Mouse (Mus musculus) heart, embryonic 14.5 days (tissue): ENCODE data around the gene Cuta. TPM values are rescaled to one million over a fixed set of nuclear protein-coding genes. Genes with fewer than 3 reads are reported as not detected.
A peak's percentile ranks its signal among the peaks of the same experiment; 100 is the strongest.

ENCODE experiments used
- ATAC-seq: fragments of 200-750 bp; cut with Nextera tagmentation; 2 replicates; pipeline ENCODE4 v1.8.0; 2017; ENCODE audit warnings: low read depth, moderate TSS enrichment; ENCODE audit not compliant: insufficient number of reproducible peaks, insufficient read depth, low FRiP score
- H3K27ac ChIP-seq, 2 experiments: fragments of 200-500 bp in 1 of 2; fragments of 300-500 bp in 1 of 2; sonication (generic) in 1 of 2; replicated peaks in 1 of 2; 2 replicates each; pipeline ENCODE4 v1.5.1; 2012 to 2014; ENCODE audit warnings: low read depth in 2 of 2, low read length in 2 of 2, control low read depth in 1 of 2, mild to moderate bottlenecking in 1 of 2, mixed read lengths in 1 of 2; ENCODE audit not compliant: control insufficient read depth in 1 of 2, insufficient read depth in 1 of 2
- H3K27me3 ChIP-seq: fragments of 300-500 bp; sonication (generic); 2 replicates; pipeline ENCODE4 v1.6.1; 2014; ENCODE audit warnings: mild to moderate bottlenecking, low read length, control low read depth; ENCODE audit not compliant: control insufficient read depth, insufficient read depth
- H3K36me3 ChIP-seq: fragments of 300-500 bp; sonication (generic); 2 replicates; pipeline ENCODE4 v1.6.1; 2014; ENCODE audit warnings: mild to moderate bottlenecking, control low read depth, low read length, mixed read lengths; ENCODE audit not compliant: control insufficient read depth, insufficient read depth
- H3K4me1 ChIP-seq, 2 experiments: fragments of 200-500 bp in 1 of 2; fragments of 300-500 bp in 1 of 2; sonication (generic) in 1 of 2; 2 replicates each; pipeline ENCODE4 v1.6.1; 2012 to 2014; ENCODE audit warnings: low read length in 2 of 2, control low read depth in 1 of 2, mixed read lengths in 1 of 2; ENCODE audit not compliant: control insufficient read depth in 2 of 2, insufficient read depth in 2 of 2
- H3K4me2 ChIP-seq: fragments of 300-500 bp; sonication (generic); 2 replicates; pipeline ENCODE4 v1.6.1; 2014; ENCODE audit warnings: mild to moderate bottlenecking, low read length
- H3K4me3 ChIP-seq, 2 experiments: fragments of 200-500 bp in 1 of 2; fragments of 300-500 bp in 1 of 2; sonication (generic) in 1 of 2; 2 replicates each; pipeline ENCODE4 v1.5.1; 2012 to 2014; ENCODE audit warnings: low read length in 2 of 2, mild to moderate bottlenecking in 2 of 2, control low read depth in 1 of 2, low read depth in 1 of 2, moderate library complexity in 1 of 2; ENCODE audit not compliant: control insufficient read depth in 1 of 2, insufficient read depth in 1 of 2
- H3K9ac ChIP-seq: fragments of 300-500 bp; sonication (generic); 2 replicates; pipeline ENCODE4 v1.6.1; 2014; ENCODE audit warnings: mild to moderate bottlenecking, low read length
- H3K9me3 ChIP-seq: fragments of 300-500 bp; sonication (generic); 2 replicates; pipeline ENCODE4 v1.6.1; 2016; ENCODE audit warnings: low read length, control low read depth; ENCODE audit not compliant: control insufficient read depth
- WGBS: fragments of 180-500 bp; shearing (Covaris S2); extraction: QIAGEN DNeasy Blood & Tissue Kit; methylation state at CpG from one replicate; pipeline ENCODE4 v1.1.7; 2014; 5-methylcytosine and 5-hydroxymethylcytosine counted together
- polyA plus RNA-seq: library from polyadenylated mRNA; unstranded; fragments of >200 nt; fragmentation: Nextera tagmentation; extraction: Ambion mirVana; gene quantifications from 2 replicates; pipeline ENCODE4 v1.2.1, GENCODE M21; 2014

Gene Cuta
- polyA plus RNA-seq, 1 experiment from 2014 or later = 173 TPM

- Histone ChIP-seq H3K27me3 (no peaks in the 10 kb centered on the region), H3K36me3 (peaks cover 30% of the 10 kb centered on the region), H3K9ac (peak overlapping the region; percentile 81), H3K27ac (peak overlapping the region; percentile 87 to 91), H3K9me3 (no peaks in the 10 kb centered on the region), H3K4me3 (peak overlapping the region; percentile 53 to 70), H3K4me2 (peak overlapping the region; percentile 70), H3K4me1 (peaks cover 17 to 28% of the 10 kb centered on the region in 2 experiments)
- ATAC-seq = no peak
- 0% methylated on average over 3 of the region's 3 CpGs for WGBS
Measured at GRCm38 (mm10) chr17:26939973-26940300, 568 bp upstream of the Cuta start.

GRCm38 (mm10) chr17:26938731-26939130, 638 bp downstream of the Cuta start:
- Histone ChIP-seq H3K4me2 (peak overlapping the region; percentile 76), H3K9me3 (no peaks in the 10 kb centered on the region), H3K27ac (peak overlapping the region; percentile 72 to 87), H3K4me3 (peak overlapping the region; percentile 70 to 78), H3K27me3 (no peaks in the 10 kb centered on the region), H3K9ac (peak overlapping the region; percentile 71), H3K36me3 (peaks cover 38% of the 10 kb centered on the region), H3K4me1 (peaks cover 17 to 33% of the 10 kb centered on the region in 2 experiments)
- WGBS = under 1% methylated on average over 22 of the region's 22 CpGs
- no peak for ATAC-seq

- 50% methylated on average over 16 of the region's 16 CpGs for WGBS
- ATAC-seq = no peak
- H3K27me3 ChIP-seq = no peaks in the 10 kb centered on the region
- no peaks in the 10 kb centered on the region for H3K9me3 ChIP-seq
- H3K36me3 ChIP-seq = peaks cover 38% of the 10 kb centered on the region
- peaks cover 19 to 36% of the 10 kb centered on the region in 2 experiments for H3K4me1 ChIP-seq
- H3K9ac ChIP-seq = peak overlapping the region; percentile 71
- H3K27ac ChIP-seq = peak overlapping the region; percentile 72 to 87; a peak in 2 of 4 replicates
- H3K4me3 ChIP-seq = peak overlapping the region; percentile 70 to 78
- peak overlapping the region; percentile 76 for H3K4me2 ChIP-seq
Measured at GRCm38 (mm10) chr17:26937883-26938695, 1.3 kb downstream of the Cuta start.

GRCm38 (mm10) chr17:26936921-26937695, 2.3 kb downstream of the Cuta start:
- Histone ChIP-seq H3K27ac (no peak overlapping the region), H3K4me2 (peak overlapping the region; percentile 76; the same call in 1 of the 2 replicates), H3K9ac (no peak overlapping the region; the same call in 1 of the 2 replicates), H3K4me3 (no peak overlapping the region), H3K4me1 (peaks cover 19 to 36% of the 10 kb centered on the region in 2 experiments), H3K9me3 (no peaks in the 10 kb centered on the region), H3K36me3 (peaks cover 41% of the 10 kb centered on the region), H3K27me3 (no peaks in the 10 kb centered on the region)
- WGBS = 88% methylated on average over 15 of the region's 15 CpGs
- ATAC-seq = no peak

GRCm38 (mm10) chr17:26936453-26936852, 2.9 kb downstream of the Cuta start:
- Histone ChIP-seq H3K36me3 (peaks cover 41% of the 10 kb centered on the region), H3K4me3 (no peak overlapping the region), H3K4me1 (peaks cover 15 to 34% of the 10 kb centered on the region in 2 experiments; a peak in 3 of 4 replicates), H3K27me3 (no peaks in the 10 kb centered on the region), H3K9me3 (no peaks in the 10 kb centered on the region), H3K9ac (no peak overlapping the region), H3K4me2 (no peak overlapping the region), H3K27ac (no peak overlapping the region)
- no peak for ATAC-seq
- WGBS = 77% methylated on average over 12 of the region's 12 CpGs

GRCm38 (mm10) chr17:26935027-26935426, 4.3 kb downstream of the Cuta start:
- no peak overlapping the region for H3K4me3 ChIP-seq
- no peaks in the 10 kb centered on the region for H3K27me3 ChIP-seq
- WGBS = 89% methylated on average over 9 of the region's 9 CpGs
- no peaks in the 10 kb centered on the region for H3K9me3 ChIP-seq
- ATAC-seq = no peak
- H3K4me1 ChIP-seq = peaks cover 10 to 22% of the 10 kb centered on the region in 2 experiments; a peak in 3 of 4 replicates
- H3K36me3 ChIP-seq = peaks cover 49% of the 10 kb centered on the region
- no peak overlapping the region for H3K4me2 ChIP-seq
- no peak overlapping the region for H3K27ac ChIP-seq
- no peak overlapping the region for H3K9ac ChIP-seq

GRCm38 (mm10) chr17:26933885-26934827, 5.2 kb downstream of the Cuta start:
- H3K27me3 ChIP-seq = no peaks in the 10 kb centered on the region
- H3K9ac ChIP-seq = peak overlapping the region; percentile 83
- peak overlapping the region; percentile 86 for H3K4me2 ChIP-seq
- H3K27ac ChIP-seq = no peak overlapping the region
- peak overlapping the region; percentile 57; a peak in 3 of 4 replicates for H3K4me3 ChIP-seq
- no peaks in the 10 kb centered on the region for H3K9me3 ChIP-seq
- WGBS = 78% methylated on average over 16 of the region's 16 CpGs
- peaks cover 8 to 20% of the 10 kb centered on the region in 2 experiments; a peak in 3 of 4 replicates for H3K4me1 ChIP-seq
- peaks cover 58% of the 10 kb centered on the region for H3K36me3 ChIP-seq
- ATAC-seq = no peak
